Mouse (Mus musculus) midbrain, embryonic 11.5 days (tissue): ENCODE measurements around the gene Alyref2. TPM values are rescaled to one million over a fixed set of nuclear protein-coding genes. Genes with fewer than 3 reads are reported as not detected.
A peak's percentile ranks its signal among the peaks of the same experiment; 100 is the strongest.

ENCODE experiments used
- ATAC-seq: fragments of 200-750 bp; cut with Nextera tagmentation; 2 replicates; pipeline ENCODE4 v1.8.0; 2017; ENCODE audit warnings: moderate TSS enrichment, moderate library complexity; ENCODE audit not compliant: low FRiP score
- DNase-seq: peaks from one replicate; pipeline ENCODE4 v3.0.0; 2015; ENCODE audit warnings: low spot score; ENCODE audit errors: missing footprints
- H3K27ac ChIP-seq: fragments of 300-500 bp; sonication (generic); 2 replicates; pipeline ENCODE4 v1.5.1; 2014; ENCODE audit warnings: low read depth, low read length
- H3K27me3 ChIP-seq: fragments of 300-500 bp; sonication (generic); 2 replicates; pipeline ENCODE4 v1.6.1; 2014; ENCODE audit warnings: mild to moderate bottlenecking, low read length, moderate library complexity, mixed read lengths; ENCODE audit not compliant: control insufficient read depth, insufficient read depth
- H3K36me3 ChIP-seq: fragments of 300-500 bp; sonication (generic); 2 replicates; pipeline ENCODE4 v1.6.1; 2014; ENCODE audit warnings: mild to moderate bottlenecking, low read length, moderate library complexity, mixed read lengths; ENCODE audit not compliant: control insufficient read depth, insufficient read depth
- H3K4me1 ChIP-seq: fragments of 300-500 bp; sonication (generic); 2 replicates; pipeline ENCODE4 v1.6.1; 2014; ENCODE audit warnings: low read length; ENCODE audit not compliant: control insufficient read depth, insufficient read depth
- H3K4me2 ChIP-seq: fragments of 300-500 bp; sonication (generic); 2 replicates; pipeline ENCODE4 v1.6.1; 2014; ENCODE audit warnings: mild to moderate bottlenecking, moderate library complexity
- H3K4me3 ChIP-seq: fragments of 300-500 bp; sonication (generic); 2 replicates; pipeline ENCODE4 v1.5.1; 2014; ENCODE audit warnings: low read depth, low read length
- H3K9ac ChIP-seq: fragments of 300-500 bp; sonication (generic); 2 replicates; pipeline ENCODE4 v1.6.1; 2014; ENCODE audit warnings: low read length
- H3K9me3 ChIP-seq: fragments of 300-500 bp; sonication (generic); 2 replicates; pipeline ENCODE4 v1.6.1; 2016; ENCODE audit warnings: low read length; ENCODE audit not compliant: control insufficient read depth
- WGBS: fragments of 180-500 bp; shearing (Covaris S2); extraction: QIAGEN DNeasy Blood & Tissue Kit; methylation state at CpG from one replicate; pipeline ENCODE4 v1.1.7; 2014; 5-methylcytosine and 5-hydroxymethylcytosine counted together
- polyA plus RNA-seq: library from polyadenylated mRNA; unstranded; fragments of >200 nt; fragmentation: Nextera tagmentation; extraction: Ambion mirVana; gene quantifications from 2 replicates; pipeline ENCODE4 v1.2.1, GENCODE M21; 2014

Gene Alyref2
- polyA plus RNA-seq, 1 experiment from 2014 or later = 16.2 TPM

DNA sequence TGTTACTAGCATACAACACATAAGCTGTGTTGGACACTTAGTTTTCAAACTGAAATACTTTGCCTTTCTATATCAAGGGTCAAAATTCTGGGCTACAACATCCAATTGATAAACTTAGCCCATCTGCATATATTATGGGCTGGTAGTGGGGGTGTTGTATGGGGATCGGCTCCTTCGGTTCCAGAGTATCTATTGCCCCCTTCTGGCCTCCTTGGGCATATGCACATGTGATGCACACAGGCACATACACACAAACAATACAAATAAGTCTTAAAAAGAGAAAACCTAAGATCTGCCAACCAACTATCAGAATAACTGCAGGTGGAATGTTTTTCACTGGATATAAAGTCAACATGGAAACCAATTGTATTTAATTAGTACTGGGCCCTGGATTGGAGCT is 10.0 kb downstream of the Alyref2 start:
- no peak for ATAC-seq
- no peak overlapping the region for H3K27ac ChIP-seq
- no peak overlapping the region for H3K9ac ChIP-seq
- no peaks in the 10 kb centered on the region for H3K27me3 ChIP-seq
- H3K36me3 ChIP-seq = no peaks in the 10 kb centered on the region
- peak; percentile 28 for DNase-seq
- no peak overlapping the region for H3K4me3 ChIP-seq
- H3K9me3 ChIP-seq = no peaks in the 10 kb centered on the region
- 94% methylated on average over 2 of the region's 2 CpGs for WGBS
- no peaks in the 10 kb centered on the region for H3K4me1 ChIP-seq
- no peak overlapping the region for H3K4me2 ChIP-seq

DNA sequence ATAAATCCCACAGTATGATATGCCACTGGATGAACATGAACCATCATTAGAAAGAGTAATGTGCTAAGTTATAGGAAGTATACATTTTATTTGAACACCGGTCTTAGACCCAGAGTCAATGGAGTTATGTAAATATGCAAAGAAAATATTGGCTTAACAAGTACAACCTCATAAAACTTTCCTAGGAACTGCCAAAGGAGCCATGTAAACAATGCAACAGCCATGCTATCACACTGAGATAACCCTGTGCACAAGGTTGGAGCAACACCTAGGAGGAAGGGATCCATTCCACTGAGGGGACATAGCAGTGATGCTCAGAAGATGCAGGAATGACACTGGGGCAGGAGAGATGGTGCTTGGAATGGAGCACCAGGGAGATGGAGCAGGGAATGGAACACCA is 10.5 kb downstream of the Alyref2 start:
- Histone ChIP-seq H3K9me3 (no peaks in the 10 kb centered on the region), H3K27ac (no peak overlapping the region), H3K36me3 (no peaks in the 10 kb centered on the region), H3K9ac (no peak overlapping the region), H3K4me1 (no peaks in the 10 kb centered on the region), H3K4me3 (no peak overlapping the region), H3K4me2 (no peak overlapping the region), H3K27me3 (no peaks in the 10 kb centered on the region)
- ATAC-seq = no peak
- DNase-seq = no peak
- 89% methylated on average over 1 of the region's 1 CpGs for WGBS

DNA sequence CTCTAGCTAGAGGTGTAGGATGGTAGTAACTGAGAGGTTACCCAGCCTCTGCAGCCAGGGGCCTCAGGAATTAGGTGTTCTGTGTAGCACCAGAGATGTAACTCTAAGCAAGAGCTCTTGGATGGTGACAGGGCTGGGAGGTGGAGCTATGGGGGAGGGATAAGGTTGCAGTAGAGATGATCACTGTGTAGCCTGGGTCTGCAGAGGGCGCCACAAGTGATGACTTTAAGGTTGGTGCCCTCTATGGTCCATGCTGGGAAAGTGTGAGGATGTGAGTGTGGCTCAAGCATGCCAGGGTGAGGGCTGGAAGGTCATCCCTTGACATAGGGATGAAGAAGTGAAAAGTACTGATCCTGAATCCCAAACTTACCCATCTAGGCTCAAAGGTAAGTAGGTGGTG is 11.8 kb downstream of the Alyref2 start:
- Histone ChIP-seq H3K4me3 (no peak overlapping the region), H3K4me2 (no peak overlapping the region), H3K27ac (no peak overlapping the region), H3K9ac (no peak overlapping the region), H3K27me3 (no peaks in the 10 kb centered on the region), H3K36me3 (no peaks in the 10 kb centered on the region), H3K4me1 (no peaks in the 10 kb centered on the region), H3K9me3 (no peaks in the 10 kb centered on the region)
- ATAC-seq = no peak
- peak; percentile 72 for DNase-seq
- 12% methylated on average over 1 of the region's 1 CpGs for WGBS

DNA sequence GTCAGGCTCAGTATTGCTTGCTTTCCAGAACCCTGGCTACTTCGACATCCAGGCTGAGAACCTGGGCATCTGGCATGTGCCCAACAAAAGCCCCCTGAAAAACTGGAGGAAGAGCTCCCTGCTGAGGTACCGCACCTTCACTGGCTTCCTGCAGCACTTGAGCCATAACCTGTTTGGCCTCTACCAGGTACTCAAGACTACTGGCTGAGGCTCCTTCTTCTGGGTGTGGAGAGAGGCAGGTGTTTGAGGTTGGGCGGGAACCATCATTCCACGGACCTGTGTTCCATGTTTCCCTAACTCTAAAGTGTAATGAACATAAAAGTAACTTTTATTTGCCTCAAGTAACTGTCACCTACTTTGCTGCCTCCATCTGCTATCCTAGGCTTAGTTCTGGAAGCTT is 12.3 kb downstream of the Alyref2 start:
- no peaks in the 10 kb centered on the region for H3K9me3 ChIP-seq
- no peak overlapping the region for H3K4me2 ChIP-seq
- 82% methylated on average over 4 of the region's 4 CpGs for WGBS
- H3K27ac ChIP-seq = no peak overlapping the region
- no peak overlapping the region for H3K4me3 ChIP-seq
- DNase-seq = no peak
- H3K9ac ChIP-seq = no peak overlapping the region
- ATAC-seq = no peak
- no peaks in the 10 kb centered on the region for H3K4me1 ChIP-seq
- H3K27me3 ChIP-seq = no peaks in the 10 kb centered on the region
- no peaks in the 10 kb centered on the region for H3K36me3 ChIP-seq

DNA sequence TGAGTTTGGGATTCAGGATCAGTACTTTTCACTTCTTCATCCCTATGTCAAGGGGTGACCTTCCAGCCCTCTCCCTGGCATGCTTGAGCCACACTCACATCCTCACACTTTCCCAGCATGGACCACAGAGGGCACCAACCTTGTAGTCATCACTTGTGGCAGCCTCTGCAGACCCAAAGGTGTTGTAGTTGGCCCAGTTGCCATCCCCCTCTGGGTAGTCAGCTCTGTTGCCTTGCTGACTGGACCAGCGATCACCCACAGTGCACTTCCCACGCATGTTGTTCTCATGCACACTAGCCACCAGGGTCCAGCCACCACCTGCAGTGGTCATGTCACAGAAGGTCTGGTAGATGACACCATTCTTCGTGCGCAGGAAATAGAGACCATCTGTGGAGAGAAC is 28.1 kb downstream of the Alyref2 start:
- H3K4me3 ChIP-seq = no peak overlapping the region
- H3K4me1 ChIP-seq = no peaks in the 10 kb centered on the region
- no peak for ATAC-seq
- DNase-seq = no peak
- H3K27ac ChIP-seq = no peak overlapping the region
- H3K9ac ChIP-seq = no peak overlapping the region
- no peaks in the 10 kb centered on the region for H3K9me3 ChIP-seq
- no peaks in the 10 kb centered on the region for H3K27me3 ChIP-seq
- H3K36me3 ChIP-seq = no peaks in the 10 kb centered on the region
- 80% methylated on average over 4 of the region's 4 CpGs for WGBS
- no peak overlapping the region for H3K4me2 ChIP-seq

DNA sequence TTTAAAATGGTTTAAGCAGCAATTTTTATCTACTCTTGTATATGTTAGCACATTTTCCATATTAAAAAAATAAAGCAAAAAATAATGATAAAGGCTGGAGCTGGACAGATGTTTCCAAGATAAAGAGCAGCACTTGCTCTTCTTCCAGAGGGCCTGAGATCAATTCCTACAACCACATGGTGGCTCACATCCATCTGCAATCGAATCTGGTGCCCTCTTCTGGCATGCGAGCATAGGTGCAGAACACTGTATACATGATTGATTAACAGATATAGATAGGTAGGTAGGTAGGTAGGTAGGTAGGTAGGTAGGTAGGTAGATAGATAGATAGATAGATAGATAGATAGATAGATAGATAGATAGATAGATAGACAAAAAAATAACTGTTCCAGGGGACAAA is 29.6 kb downstream of the Alyref2 start:
- Histone ChIP-seq H3K27ac (no peak overlapping the region), H3K9me3 (no peaks in the 10 kb centered on the region), H3K4me3 (no peak overlapping the region), H3K9ac (no peak overlapping the region), H3K4me2 (no peak overlapping the region), H3K27me3 (no peaks in the 10 kb centered on the region), H3K4me1 (no peaks in the 10 kb centered on the region), H3K36me3 (no peaks in the 10 kb centered on the region)
- ATAC-seq = no peak
- DNase-seq = no peak
- 58% methylated on average over 2 of the region's 2 CpGs for WGBS

DNA sequence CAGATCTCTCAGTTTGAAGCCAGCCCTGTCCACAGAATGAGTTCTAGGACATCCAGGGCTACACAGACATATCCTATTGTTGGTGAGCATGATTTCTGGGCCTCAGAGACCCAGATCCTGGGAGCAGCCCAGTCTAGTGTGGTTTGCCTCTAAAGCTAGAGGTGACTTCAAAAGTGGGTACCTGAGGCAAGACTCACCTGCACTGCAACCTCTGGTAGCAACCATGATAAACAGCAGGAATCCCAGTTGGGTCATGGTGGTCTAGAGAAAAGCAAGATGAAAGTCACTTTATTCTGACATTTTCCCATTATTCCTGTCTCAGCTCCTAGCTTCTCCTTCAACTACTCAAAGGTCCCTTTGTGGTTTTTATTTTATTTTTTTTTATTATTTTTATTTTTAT is 31.3 kb downstream of the Alyref2 start:
- Histone ChIP-seq H3K27me3 (no peaks in the 10 kb centered on the region), H3K9ac (no peak overlapping the region), H3K4me3 (no peak overlapping the region), H3K27ac (no peak overlapping the region), H3K4me1 (no peaks in the 10 kb centered on the region), H3K36me3 (no peaks in the 10 kb centered on the region), H3K9me3 (no peaks in the 10 kb centered on the region; the same call in 1 of the 2 replicates), H3K4me2 (no peak overlapping the region)
- DNase-seq (no peak), ATAC-seq (no peak)

DNA sequence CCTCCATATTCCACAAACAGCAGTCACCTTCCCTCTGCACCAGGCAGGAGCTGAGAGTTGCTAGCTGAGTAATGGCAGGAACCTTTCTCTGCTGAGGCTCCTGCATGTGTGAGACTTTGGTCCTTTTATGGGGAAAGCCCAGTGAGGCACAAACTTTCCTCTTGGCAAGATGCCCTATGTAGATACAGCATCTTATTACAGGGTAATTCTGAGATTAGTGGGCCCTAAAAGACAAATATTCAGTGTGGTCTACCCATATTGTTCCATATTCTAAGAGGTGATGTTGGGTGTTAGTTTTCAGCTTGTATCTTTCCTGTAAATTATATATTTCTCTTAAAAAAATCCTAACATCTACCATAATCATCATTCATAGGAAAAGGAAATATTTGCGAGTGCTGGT is 31.9 kb downstream of the Alyref2 start, which contains the start of gene Itln1:
Gene Itln1, minus strand, starts transcription at position 101 of the 400 bp plus-strand sequence.
- Histone ChIP-seq H3K9ac (no peak within 1 kb of the TSS), H3K4me1 (no peaks in the 10 kb centered on the region), H3K9me3 (no peaks in the 10 kb centered on the region; the same call in 1 of the 2 replicates), H3K36me3 (no peaks in the 10 kb centered on the region), H3K4me2 (no peak within 1 kb of the TSS), H3K27ac (no peak within 1 kb of the TSS), H3K4me3 (no peak within 1 kb of the TSS), H3K27me3 (no peaks in the 10 kb centered on the region)
- 94% methylated on average over 1 of the region's 1 CpGs for WGBS
- DNase-seq (no peak), ATAC-seq (no peak)

DNA sequence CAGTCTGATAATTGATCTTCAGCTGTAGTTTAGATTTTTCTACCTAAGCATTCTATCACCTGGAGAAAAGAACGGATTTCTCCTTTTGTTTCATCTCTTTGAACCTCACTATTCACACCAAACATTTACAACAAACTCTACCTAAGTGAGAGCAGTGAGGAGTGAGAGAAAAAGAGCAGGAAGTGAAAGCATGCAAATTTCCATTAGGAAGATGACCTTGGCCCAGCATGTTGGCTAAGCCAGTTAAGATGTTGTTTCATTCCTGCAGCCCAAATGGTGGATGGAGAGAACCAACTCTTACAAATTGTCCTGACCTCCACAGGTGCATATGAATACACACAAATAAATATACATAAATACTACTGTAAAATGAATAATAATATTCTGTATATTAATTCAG is 37.4 kb downstream of the Alyref2 start:
- Histone ChIP-seq H3K4me2 (no peak overlapping the region), H3K27me3 (no peaks in the 10 kb centered on the region), H3K9ac (no peak overlapping the region), H3K9me3 (no peaks in the 10 kb centered on the region; the same call in 1 of the 2 replicates), H3K4me1 (no peaks in the 10 kb centered on the region), H3K27ac (no peak overlapping the region), H3K4me3 (no peak overlapping the region), H3K36me3 (no peaks in the 10 kb centered on the region)
- no peak for DNase-seq
- WGBS = 90% methylated on average over 1 of the region's 1 CpGs
- no peak for ATAC-seq

DNA sequence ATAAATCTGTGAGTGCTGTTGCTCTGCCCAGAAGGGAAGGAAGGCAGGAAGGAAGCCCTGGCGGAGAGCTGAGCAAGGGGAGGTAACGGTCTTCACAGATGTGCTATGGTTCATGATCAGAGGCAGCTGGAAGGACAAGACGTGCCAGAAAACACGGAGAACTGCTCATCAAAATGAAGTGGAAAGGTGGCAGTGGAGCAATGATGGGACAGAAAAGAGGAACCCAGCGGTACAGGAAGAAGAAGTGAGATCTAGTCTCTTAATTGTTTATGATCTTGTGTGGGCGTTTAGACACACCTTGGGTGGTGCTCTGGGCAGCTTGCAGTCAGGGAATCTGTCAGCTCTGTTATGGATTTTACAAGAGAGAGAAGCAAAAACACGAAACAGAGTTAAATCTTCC is 48.0 kb downstream of the Alyref2 start:
- WGBS = 82% methylated on average over 7 of the region's 7 CpGs
- H3K27ac ChIP-seq = no peak overlapping the region
- H3K4me2 ChIP-seq = no peak overlapping the region
- no peak for ATAC-seq
- H3K4me1 ChIP-seq = no peaks in the 10 kb centered on the region
- no peaks in the 10 kb centered on the region for H3K36me3 ChIP-seq
- H3K4me3 ChIP-seq = no peak overlapping the region
- no peak for DNase-seq
- no peaks in the 10 kb centered on the region for H3K27me3 ChIP-seq
- H3K9ac ChIP-seq = no peak overlapping the region
- no peaks in the 10 kb centered on the region for H3K9me3 ChIP-seq
